Mouse (Mus musculus): ENCODE results near the gene Gcg. TPM values are rescaled to one million over a fixed set of nuclear protein-coding genes. Genes with fewer than 3 reads are reported as not detected.

The Gcg gene
- polyA plus RNA-seq (2012; rRNA removed), result 1.4 and 1.6 TPM in 2 replicates

GRCm38 (mm10) chr2:62483550-62483949, at the start of gene Gcg:
TSS of gene Gcg (minus strand) at chr2:62483650.

Other genes with a start within 250 kb of the Gcg start
- gene Dpp4, start 71.4 kb downstream of the Gcg start, polyA plus RNA-seq (2012; rRNA removed), result 1.5 and 1.7 TPM in 2 replicates
- 1.2 and 4.9 TPM in 2 replicates for gene Fap, start 90.4 kb upstream of the Gcg start, polyA plus RNA-seq (2012; rRNA removed)
- 0.87 and 1.0 TPM in 2 replicates for gene Ifih1, start 162.6 kb upstream of the Gcg start, polyA plus RNA-seq (2012; rRNA removed)
- gene Gca, start 180.6 kb upstream of the Gcg start, polyA plus RNA-seq (2012; rRNA removed), result 5.9 and 6.8 TPM in 2 replicates

Measured in central nervous system, embryonic 18 days (tissue).